Mouse (Mus musculus) MN1 (cell line): ENCODE measurements around the gene Tgm2.

Experiments
- DNase-seq: peaks from one replicate; pipeline ENCODE4 v3.0.0-alpha.2; 2016; ENCODE audit warnings: low spot score

Gene Tgm2

GRCm38 (mm10) chr2:158113591-158114257, 32.5 kb downstream of the Tgm2 start:
- peak; percentile 31 for DNase-seq

DNA sequence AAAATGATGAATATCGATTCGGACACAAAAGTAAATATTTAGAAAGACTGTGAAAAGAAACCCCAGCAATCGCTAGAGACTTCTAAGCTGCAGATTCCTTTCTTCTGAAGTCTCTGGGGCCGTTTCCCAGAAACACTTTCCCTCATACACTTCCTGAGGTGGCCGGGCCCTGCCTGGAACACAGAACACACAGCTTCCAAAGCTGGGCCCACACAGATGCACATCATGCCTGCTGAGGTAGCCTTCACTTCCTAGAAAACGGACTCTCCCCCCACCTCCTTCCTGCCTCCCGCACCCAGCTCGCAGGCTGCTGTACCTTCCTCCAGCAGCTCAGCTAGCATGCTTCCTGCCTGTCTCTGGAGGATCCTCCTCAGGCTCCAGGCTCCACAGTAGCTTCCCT, 36.7 kb downstream of the Tgm2 start:
- DNase-seq: peak; percentile 16

- peak; percentile 75 for DNase-seq
Measured at GRCm38 (mm10) chr2:158106947-158107587, 39.2 kb downstream of the Tgm2 start.

DNA sequence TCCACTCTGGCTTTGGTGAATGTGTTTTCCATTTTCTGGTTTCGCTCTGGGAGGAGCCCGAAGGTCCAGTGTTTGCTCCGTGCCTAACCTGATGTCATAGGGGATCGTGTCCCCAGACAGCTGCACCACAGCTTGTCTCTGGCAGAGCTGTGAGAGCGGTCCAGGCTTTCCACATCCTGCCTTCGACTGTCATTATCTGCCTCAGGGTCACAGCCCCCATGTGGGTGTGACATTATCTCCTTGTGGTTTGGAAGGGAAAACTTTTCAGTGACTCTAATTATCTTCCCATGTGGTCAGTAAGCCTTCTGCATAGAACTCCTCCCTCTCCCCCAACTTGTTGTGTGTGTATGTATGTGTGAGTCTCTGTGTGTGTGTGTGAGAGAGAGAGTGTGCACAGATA, 40.6 kb downstream of the Tgm2 start:
- no peak for DNase-seq

GRCm38 (mm10) chr2:158104966-158105365, 41.3 kb downstream of the Tgm2 start:
- DNase-seq: no peak

DNA sequence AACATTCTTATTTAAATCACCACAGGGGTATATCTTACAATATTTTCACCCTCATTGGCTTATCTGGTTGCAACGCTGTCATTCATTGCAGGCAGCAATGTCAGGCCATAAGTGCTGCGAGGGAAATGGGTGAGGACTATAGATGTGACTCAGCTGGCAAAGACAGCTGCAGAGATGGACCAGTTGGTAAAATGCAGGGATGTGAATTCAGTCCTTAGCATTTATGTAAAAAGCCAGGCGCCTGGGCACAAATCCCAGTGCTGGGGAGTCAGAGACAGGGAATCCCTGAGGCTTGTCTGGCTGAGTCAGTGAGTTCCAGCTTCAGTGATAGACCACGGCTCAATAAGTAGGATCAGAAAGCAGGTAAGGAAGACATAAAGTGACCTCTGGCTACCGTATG, 44.5 kb downstream of the Tgm2 start:
- no peak for DNase-seq

DNA sequence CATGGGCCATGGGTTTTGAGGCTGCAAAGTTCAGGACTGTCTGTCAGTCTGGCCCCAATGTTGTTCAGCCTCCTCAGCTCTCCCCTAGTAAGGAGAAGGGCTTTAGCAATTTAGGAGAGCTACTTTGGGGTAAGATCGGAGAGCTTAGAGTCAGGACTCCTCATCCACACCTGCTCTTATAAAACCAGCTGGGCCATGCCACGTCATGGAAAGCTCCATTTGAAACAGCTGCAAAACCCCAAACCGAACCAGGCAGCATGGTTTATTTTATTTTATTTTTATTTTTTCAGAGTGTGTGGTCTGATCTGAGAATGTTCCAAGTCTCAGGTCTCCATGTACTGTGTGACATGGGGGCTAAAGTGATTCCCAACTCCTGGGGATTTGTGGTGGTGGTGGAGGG, 46.7 kb downstream of the Tgm2 start:
- DNase-seq: no peak

DNA sequence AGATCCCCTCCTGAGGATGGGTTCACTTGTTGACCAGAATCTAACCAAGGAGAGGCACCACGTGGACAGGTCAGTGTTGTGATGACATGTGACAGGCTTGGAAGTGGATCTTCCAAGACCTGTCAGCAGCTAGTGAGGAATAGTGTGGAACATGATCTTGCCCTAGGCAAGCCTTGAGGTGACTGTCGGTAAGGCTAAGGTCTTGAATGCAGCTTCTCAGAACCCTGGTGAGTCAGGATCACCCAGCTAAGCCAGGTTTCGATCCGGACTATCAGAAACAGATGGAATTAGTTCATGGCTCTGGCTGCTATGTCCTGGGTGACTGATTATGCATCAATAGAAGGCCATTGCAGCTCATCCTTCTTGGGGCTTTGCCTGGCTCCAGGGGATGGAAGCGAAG, 47.5 kb downstream of the Tgm2 start:
- no peak for DNase-seq

DNA sequence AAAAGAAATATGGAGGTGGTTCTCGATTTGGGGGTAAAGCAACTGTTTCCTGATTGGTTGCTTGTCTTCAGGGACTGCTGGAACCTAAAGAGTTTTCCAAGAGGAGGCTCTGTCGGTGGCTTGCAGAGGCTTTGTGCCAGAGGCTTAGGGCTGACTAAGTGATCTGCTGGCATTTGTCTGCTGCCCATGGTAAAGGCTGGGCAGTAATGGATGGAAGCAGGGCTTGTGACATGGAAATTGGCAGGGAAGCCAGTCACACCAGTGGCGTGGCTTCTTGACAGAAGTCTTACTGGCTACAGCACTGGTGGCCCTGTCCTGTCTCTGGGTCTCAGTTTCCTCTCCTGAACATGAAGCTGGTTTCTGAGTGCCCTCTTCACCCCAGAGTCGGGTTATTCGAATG, 49.2 kb downstream of the Tgm2 start:
- DNase-seq: no peak

DNA sequence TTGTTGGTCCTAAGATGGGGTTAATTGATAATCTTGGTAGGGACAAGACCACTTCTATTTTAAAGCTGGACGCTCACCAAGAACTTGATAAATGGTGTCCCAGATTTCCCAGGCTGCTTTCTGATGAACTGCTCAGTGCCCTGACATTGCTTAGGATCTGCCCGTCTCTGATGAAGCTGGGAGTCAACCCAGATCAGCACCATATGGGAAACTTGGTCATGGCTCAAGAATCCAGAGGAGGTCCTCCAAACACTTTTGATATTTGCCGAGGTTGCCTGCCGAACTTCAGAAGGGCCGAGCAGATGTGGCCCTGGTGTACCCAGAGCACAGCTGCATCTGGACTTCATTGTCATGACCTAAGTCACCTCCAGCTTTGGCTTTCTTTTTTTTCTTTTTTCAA, 51.4 kb downstream of the Tgm2 start:
- DNase-seq: no peak

- no peak for DNase-seq
Measured at GRCm38 (mm10) chr2:158094300-158094699, 51.9 kb downstream of the Tgm2 start.

GRCm38 (mm10) chr2:158093345-158093744, 52.9 kb downstream of the Tgm2 start:
- DNase-seq: peak; percentile 32

DNA sequence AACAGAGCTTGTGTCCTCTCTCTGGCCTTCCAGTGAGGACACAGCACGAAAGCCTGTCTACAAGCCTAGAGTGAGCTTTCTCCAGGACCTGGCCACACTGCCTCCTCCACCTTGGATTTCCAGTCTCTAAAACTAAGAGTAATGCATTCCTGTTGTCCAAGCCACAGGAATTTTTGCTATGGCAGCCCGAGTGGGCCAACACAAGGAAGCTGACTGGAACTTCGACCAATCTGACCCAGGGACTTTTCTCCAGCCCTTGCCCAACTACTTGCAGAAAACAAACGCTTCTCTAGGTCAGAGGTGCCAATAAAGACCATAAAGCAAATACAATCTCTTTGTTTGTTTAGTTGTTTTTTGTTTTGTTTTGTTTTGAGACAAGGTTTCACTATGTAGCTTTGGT, 56.1 kb downstream of the Tgm2 start:
- DNase-seq: no peak

GRCm38 (mm10) chr2:158084486-158084885, 61.8 kb downstream of the Tgm2 start:
- DNase-seq: no peak

GRCm38 (mm10) chr2:158080622-158081241, 65.5 kb downstream of the Tgm2 start:
- no peak for DNase-seq

DNA sequence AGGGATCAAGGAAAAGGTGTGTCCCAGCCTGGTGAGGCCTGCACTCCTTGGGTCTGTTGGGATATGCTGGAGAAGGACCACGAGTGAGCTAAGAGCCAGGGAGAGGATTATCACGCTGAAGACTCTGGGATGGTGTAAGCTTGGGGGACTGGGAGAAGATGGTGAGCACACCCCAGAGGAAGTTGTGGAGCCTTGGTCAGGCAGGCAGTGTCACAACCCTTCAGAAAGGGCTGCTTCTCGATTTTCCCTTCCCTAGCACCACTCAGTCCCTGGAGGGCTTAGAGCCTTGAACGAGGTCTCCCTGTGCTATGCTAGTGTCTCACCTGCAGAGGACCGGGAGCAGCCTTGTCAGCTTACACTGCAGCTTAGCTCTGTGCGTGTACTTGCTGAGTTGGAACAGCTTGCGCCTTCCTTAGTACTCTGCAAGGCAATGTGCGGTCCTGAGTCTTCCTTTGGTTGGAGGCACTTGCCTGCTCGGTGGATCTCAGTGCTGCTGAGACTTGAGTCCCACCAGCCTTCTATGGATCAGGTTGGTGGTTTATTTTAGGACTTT, 66.3 kb downstream of the Tgm2 start:
- no peak for DNase-seq

DNA sequence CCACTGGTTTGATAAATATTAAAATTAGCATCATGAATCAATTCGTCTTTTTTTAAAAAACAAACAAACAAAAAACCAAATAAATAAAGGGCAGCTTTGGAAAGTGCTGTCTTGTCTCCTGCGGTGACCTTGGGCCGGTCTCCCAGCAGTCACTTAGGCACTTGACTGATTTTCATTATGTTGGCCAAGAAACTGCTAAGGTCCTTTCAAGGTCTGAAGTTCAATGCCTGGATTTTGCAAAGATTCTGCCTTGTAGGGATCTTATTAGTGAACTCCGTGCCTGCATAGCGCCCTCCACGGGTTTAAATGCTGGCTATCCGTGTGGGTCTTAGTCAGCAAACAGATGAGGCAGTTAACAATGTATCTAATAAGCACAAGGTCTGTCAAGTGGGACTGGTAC, 67.3 kb downstream of the Tgm2 start:
- no peak for DNase-seq

DNA sequence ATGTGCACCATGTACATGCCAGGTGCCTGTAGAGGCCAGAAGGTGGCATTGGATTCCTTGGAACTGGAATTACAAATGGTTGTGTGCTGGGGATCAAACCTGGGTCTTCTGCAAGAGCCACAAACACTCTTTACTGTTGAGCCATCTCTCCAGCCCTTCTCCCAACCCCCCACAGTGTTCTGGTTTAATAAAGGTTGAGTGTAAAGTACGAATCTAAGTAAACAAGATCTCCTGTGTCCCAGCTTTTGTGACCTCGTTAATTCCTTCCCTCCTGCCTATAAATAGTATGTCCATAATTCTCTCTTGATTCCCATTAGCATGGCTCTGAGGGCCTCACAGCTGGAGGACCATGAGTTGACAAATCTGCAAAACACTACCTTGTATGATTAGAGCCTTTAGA, 68.3 kb downstream of the Tgm2 start:
- no peak for DNase-seq

DNA sequence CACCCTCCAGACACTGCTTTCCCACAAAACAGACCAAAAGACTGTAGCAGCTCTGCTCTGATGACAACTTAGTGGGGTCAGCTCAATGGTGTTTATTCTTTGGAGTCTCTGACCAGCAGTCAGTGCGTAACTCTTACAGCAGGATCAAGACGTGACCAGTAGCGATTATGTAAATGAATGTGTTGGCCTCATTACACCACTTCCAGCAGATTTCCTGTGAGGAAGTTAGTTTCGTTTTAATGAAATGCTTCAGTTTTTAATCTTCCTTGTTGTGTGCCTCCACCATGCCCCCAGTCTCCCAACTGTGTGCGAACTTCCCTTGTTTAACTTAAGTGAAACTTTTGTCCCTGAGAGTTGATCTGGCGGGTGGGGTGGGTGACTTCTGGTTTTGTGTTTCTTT, 69.5 kb downstream of the Tgm2 start:
- DNase-seq: no peak

DNA sequence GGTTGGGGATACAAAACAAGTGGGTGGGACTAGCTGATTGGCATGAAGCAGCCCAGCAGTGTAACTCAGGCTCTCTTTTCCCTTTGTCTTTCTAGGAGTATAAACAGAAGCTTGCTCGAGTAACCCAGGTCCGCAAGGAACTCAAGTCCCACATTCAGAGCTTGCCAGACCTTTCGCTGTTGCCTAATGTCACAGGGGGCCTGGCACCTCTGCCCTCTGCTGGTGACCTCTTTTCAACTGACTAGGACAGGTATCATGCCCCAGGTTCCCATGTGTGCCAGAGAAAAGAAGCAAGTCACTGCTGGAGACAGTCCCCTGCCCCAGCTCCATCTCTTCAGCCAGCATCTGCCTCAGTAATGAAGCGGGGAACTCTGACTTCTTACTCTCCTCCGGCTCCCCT, 71.4 kb downstream of the Tgm2 start:
- no peak for DNase-seq

DNA sequence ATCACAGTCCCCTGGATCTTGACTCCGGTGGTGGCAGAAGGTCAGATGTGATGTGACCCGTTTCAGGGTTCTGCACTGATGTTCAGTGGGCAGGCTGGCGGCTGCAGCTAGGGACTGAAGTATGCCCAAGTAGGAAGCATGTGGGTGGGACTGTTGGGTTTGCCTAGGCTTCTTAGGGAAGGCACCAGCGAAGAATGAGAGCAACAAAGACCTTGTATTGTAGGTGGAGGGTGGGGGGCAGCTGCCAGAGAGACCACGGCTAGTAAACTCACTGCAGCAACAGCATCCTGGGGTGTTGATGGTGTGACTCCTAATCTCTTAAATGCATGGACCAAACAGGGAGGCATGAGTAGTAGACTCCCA, 74.6 kb downstream of the Tgm2 start:
- DNase-seq: no peak

- no peak for DNase-seq
Measured at GRCm38 (mm10) chr2:158070885-158071632, 75.2 kb downstream of the Tgm2 start.
